Mouse (Mus musculus): ENCODE data around the gene Cd300c. TPM values are rescaled to one million over a fixed set of nuclear protein-coding genes. Genes with fewer than 3 reads are reported as not detected.
"Not testable (repeated sequence)": the region's sequence is repeated elsewhere in the genome, so short reads cannot be mapped to it uniquely, and the experiment has no call there.

Gene Cd300c
- not detected in 2 replicates for polyA plus RNA-seq (2015; fragmentation: Nextera tagmentation; extraction: Ambion mirVana)

DNA sequence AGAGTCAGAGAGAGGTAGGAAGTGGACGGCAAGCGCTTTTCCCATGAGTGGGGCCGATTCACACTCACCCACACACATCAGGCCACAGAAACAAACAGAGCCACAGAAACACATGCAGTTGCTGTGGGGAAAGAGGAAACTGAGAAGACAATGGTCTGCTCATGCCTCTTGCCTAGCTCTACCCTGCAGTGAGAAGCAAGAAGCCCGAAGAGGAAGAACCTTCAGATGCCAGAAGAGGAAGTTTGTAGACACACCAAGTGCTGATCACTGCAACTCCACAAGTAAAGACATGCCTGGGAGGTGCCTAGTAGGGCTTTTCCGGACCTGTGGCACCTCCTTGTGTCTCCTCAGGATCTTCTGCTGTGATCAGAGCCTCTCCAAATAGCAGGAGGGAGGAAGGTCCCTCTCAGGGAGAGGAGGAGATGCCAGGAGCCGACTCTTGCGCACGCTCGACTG, at the start of gene Cd300c:
Gene Cd300c (minus strand): TSS at position 406 of the 456 bp plus-strand sequence.
- Histone ChIP-seq H3K9ac (no peak within 1 kb of the TSS), H3K27me3 (no peaks in the 10 kb centered on the region), H3K4me3 (no peak within 1 kb of the TSS), H3K4me2 (no peak within 1 kb of the TSS), H3K36me3 (no peaks in the 10 kb centered on the region), H3K9me3 (no peaks in the 10 kb centered on the region), H3K4me1 (no peaks in the 10 kb centered on the region), H3K27ac (no peak within 1 kb of the TSS)
- 78% methylated on average over 9 of the region's 9 CpGs for WGBS
- no peak for ATAC-seq (ENCODE audit: borderline replicate concordance, extremely low read depth, low FRiP score, low TSS enrichment)

DNA sequence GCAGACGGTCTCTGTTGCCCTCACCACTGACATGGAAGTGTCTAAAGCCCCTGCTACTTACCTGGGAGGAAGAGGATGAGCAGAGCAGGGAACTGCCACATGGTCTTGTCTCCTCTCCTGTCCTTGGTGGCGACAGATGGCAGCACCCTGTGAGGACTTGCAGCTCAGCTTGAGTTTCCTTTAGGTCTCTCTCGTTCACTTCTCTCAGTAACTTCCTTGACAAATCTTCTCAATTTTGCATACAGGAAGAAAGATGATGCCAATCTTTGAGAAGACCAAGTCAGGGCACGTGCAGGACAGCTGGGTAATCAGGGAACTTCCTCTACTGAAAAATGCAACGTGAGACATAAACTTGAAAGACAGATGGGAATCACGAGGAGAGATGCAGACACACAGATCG, 47.1 kb upstream of the Cd300c start, which contains the start of gene Cd300ld2:
Gene Cd300ld2 (minus strand): TSS at position 101 of the 400 bp plus-strand sequence.
- not testable (repeated sequence) for H3K27me3 ChIP-seq; H3K4me2 ChIP-seq; H3K36me3 ChIP-seq; ATAC-seq (ENCODE audit: borderline replicate concordance, extremely low read depth, low FRiP score, low TSS enrichment); H3K9ac ChIP-seq; H3K4me1 ChIP-seq; H3K27ac ChIP-seq; H3K9me3 ChIP-seq; H3K4me3 ChIP-seq
- WGBS: no CpG with 5 or more reads among the region's 7 CpGs

DNA sequence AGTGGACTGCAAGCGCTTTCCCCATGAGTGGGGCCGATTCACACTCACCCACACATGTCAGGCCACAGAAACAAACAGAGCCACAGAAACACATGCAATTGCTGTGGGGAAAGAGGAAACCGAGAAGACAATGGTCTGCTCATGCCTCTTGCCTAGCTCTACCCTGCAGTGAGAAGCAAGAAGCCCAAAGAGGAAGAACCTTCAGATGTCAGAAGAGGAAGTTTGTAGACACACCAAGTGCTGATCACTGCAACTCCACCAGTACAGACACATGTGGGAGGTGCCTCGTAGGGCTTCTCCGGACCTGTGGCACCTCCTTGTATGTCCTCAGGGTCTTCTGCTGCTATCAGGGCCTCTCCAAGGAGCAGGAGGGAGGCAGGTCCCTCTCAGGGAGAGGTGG, 35.1 kb upstream of the Cd300c start:
- H3K9me3 ChIP-seq: no peaks in the 10 kb centered on the region
- WGBS: 73% methylated on average over 5 of the region's 5 CpGs
- H3K27ac ChIP-seq: no peak overlapping the region
- H3K4me3 ChIP-seq: no peak overlapping the region
- no peak overlapping the region for H3K9ac ChIP-seq
- H3K27me3 ChIP-seq: no peaks in the 10 kb centered on the region
- no peak for ATAC-seq (ENCODE audit: borderline replicate concordance, extremely low read depth, low FRiP score, low TSS enrichment)
- no peaks in the 10 kb centered on the region for H3K36me3 ChIP-seq
- H3K4me2 ChIP-seq: no peak overlapping the region
- H3K4me1 ChIP-seq: no peaks in the 10 kb centered on the region

DNA sequence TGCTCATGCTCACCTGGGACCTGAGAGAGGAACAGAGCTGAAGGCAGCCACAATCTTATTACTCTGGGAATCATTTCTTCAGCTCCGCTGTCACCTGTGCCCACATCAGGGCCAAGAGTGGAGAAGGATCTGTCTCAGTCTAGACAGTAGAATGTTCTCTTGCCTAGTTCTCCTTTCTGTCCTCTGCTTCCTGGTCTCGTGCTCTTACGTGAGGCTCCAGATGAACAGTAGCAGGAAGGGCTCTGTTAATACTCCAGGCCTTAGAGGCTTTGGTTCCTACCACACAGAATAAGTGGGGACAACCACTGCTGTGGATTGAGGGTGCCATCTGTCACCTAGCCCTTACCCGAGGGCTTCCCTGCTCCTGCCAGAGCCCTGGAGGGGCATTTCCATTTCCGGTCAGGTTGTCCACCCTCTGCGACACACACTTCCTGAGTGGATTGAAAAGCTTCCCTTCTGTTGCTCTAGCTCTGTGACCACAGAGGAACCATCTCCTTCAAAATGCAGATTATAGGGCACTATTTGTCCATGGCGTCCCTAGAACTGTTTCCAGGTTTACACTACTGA, 32.6 kb upstream of the Cd300c start, which contains the start of gene Cd300c2:
Gene Cd300c2 (minus strand): TSS at position 407 of the 567 bp plus-strand sequence.
- Histone ChIP-seq H3K4me2 (no peak within 1 kb of the TSS), H3K36me3 (no peaks in the 10 kb centered on the region), H3K27ac (no peak within 1 kb of the TSS), H3K9ac (no peak within 1 kb of the TSS), H3K4me1 (no peaks in the 10 kb centered on the region), H3K27me3 (no peaks in the 10 kb centered on the region), H3K4me3 (no peak within 1 kb of the TSS), H3K9me3 (no peaks in the 10 kb centered on the region)
- no peak for ATAC-seq (ENCODE audit: borderline replicate concordance, extremely low read depth, low FRiP score, low TSS enrichment)
- 64% methylated on average over 7 of the region's 7 CpGs for WGBS

DNA sequence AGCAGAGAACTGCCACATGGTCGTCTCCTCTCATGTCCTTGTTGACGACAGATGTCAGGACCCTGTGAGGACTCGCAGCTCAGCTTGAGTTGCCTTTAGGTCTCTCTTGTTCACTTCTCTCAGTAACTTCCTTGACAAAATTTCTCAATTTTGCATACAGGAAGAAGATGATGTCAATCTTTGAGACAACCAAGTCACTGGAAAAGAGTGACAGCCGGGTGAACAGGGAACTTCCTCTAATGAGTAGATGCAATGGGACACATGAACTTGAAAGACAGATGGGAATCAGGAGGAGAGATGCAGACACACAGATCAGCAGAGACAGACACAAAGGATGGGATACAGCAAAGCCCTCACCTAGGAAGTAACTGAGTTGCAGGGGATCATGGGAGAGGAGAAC, 20.8 kb upstream of the Cd300c start, which contains the start of gene Cd300ld:
Gene Cd300ld (minus strand): TSS at position 130 of the 400 bp plus-strand sequence.
- Histone ChIP-seq H3K4me3 (no peak within 1 kb of the TSS), H3K36me3 (no peaks in the 10 kb centered on the region), H3K27ac (no peak within 1 kb of the TSS), H3K9me3 (no peaks in the 10 kb centered on the region), H3K9ac (no peak within 1 kb of the TSS), H3K27me3 (no peaks in the 10 kb centered on the region), H3K4me2 (no peak within 1 kb of the TSS), H3K4me1 (no peaks in the 10 kb centered on the region)
- ATAC-seq (ENCODE audit: borderline replicate concordance, extremely low read depth, low FRiP score, low TSS enrichment): no peak
- WGBS: 55% methylated on average over 4 of the region's 4 CpGs

DNA sequence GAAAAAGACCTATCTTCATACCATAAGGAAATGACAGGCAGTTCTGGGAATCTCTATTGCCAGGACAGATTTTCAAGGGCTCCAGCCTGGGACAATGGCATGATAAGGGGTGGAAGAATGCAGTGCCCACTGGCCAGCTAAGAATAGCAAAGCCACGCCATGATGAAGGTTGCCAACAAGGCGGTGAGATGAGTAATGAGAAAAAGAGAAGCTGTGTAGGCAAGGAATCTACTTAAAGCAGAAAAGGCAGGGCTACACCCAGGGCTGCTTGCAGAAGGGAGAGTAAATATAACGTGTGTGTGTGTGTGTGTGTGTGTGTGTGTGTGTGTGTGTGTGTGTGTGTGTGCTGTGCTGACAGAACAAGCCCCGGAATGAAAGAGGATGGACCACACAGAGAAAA, 12.9 kb upstream of the Cd300c start:
- 56% methylated on average over 4 of the region's 4 CpGs for WGBS
- no peaks in the 10 kb centered on the region for H3K36me3 ChIP-seq
- no peaks in the 10 kb centered on the region for H3K4me1 ChIP-seq
- no peak overlapping the region for H3K9ac ChIP-seq
- H3K27ac ChIP-seq: no peak overlapping the region
- H3K4me3 ChIP-seq: no peak overlapping the region
- no peak overlapping the region for H3K4me2 ChIP-seq
- H3K9me3 ChIP-seq: peaks cover 3% of the 10 kb centered on the region; the same call in 1 of the 2 replicates
- ATAC-seq (ENCODE audit: borderline replicate concordance, extremely low read depth, low FRiP score, low TSS enrichment): no peak
- no peaks in the 10 kb centered on the region for H3K27me3 ChIP-seq

DNA sequence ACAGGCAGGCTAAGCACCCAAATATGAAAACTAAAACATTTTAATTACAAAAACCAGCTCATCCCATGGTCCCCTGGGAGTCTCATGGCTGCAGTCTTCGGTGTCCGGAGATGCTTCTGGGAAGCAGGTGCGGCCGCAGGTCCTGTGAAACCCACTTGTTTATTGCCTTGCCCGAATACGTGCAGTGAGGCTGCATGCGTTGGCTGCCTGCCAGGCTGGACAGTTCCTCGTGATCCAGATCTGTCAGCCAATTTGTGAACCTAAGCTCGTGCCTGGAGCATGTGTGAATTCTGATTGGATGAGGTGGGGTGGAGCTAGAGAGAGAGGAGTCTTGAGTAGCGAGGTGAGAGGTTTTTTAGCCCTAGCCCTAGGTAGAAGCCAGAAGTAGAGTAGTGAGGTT, 3.8 kb upstream of the Cd300c start:
- H3K4me3 ChIP-seq: no peak overlapping the region
- H3K27ac ChIP-seq: no peak overlapping the region
- no peak overlapping the region for H3K9ac ChIP-seq
- WGBS: 72% methylated on average over 10 of the region's 10 CpGs
- ATAC-seq (ENCODE audit: borderline replicate concordance, extremely low read depth, low FRiP score, low TSS enrichment): no peak
- no peaks in the 10 kb centered on the region for H3K4me1 ChIP-seq
- H3K9me3 ChIP-seq: 0 out of 2 replicates have a peak, but pooled peaks cover 10% of the 10 kb centered on the region
- H3K36me3 ChIP-seq: no peaks in the 10 kb centered on the region
- no peak overlapping the region for H3K4me2 ChIP-seq
- H3K27me3 ChIP-seq: no peaks in the 10 kb centered on the region

DNA sequence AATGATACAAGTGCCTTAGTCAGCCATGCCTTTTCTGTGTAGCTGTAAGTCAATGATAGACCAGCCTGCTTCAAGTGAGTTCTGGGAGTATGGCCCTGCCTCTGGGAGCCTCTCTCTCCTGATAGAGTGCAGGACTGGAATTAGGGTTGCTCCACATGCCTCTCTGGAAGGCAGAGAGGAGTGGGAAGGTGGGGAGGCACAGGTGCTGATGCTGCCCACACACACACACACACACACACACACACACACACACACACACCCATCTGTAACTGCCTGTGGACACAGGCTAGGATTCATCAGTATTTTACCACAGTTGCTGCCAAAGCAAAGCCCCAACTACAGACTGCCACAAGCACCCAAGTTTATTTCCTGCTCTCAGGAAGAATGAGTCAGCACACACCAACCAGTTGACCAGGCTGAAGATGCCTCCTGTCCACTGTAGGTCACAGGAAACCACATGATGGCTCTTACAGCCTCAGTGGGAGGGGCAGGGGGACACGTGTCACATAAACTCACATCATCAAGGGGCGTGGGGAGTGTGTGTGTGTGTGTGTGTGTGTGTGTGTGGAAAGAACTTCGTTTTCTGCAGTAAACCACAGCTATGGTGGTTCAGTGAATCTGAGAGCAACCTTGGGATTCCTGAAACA, 3.7 kb downstream of the Cd300c start:
- WGBS: 28% methylated on average over 3 of the region's 3 CpGs
- Histone ChIP-seq H3K36me3 (no peaks in the 10 kb centered on the region), H3K4me1 (no peaks in the 10 kb centered on the region), H3K27me3 (no peaks in the 10 kb centered on the region), H3K4me2 (no peak overlapping the region), H3K27ac (no peak overlapping the region), H3K9ac (no peak overlapping the region), H3K4me3 (no peak overlapping the region), H3K9me3 (no peaks in the 10 kb centered on the region)
- ATAC-seq (ENCODE audit: borderline replicate concordance, extremely low read depth, low FRiP score, low TSS enrichment): no peak

DNA sequence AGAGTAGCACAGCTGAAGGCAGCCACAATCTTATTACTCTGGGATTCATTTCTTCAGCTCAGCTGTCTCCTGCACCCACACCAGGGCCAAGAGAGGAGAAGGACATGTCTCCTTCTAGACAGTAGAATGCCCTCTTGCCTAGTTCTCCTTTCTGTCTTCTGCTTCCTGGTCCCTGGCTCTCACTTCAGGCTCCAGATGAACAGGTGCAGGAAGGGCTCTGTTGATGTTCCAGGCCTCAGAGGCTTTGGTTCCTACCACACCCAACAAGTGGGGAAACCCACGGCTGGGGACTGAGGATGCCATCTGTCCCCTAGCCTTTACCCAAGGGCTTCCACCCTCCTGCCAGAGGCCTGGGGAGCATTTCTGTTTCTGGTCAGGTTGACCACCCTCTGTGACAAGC, 8.6 kb downstream of the Cd300c start:
- H3K4me2 ChIP-seq: no peak overlapping the region

DNA sequence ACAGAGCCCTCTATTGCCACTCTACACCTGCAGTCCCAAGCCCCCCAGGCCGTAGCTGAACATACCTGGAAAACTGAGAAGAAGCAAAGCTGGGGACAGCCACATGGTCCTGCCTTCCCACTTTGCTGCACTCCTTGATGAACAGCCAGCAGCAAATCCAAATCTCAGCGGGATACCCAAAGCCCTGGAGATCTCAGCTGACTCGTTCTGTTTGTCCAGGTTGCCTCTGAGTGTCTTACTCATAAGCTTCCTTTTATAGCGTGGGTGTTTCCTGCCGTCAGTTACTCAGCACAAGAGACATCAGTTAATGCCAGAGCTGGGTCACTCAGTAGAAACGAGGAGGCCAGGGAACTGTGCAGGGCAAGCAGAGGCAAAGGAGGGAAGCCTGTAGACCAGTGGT, 34.8 kb downstream of the Cd300c start, which contains the start of gene Cd300lb:
Gene Cd300lb (minus strand): TSS at position 243 of the 400 bp plus-strand sequence.
- Histone ChIP-seq H3K4me1 (no peaks in the 10 kb centered on the region), H3K9ac (no peak within 1 kb of the TSS), H3K27me3 (no peaks in the 10 kb centered on the region), H3K27ac (no peak within 1 kb of the TSS), H3K9me3 (no peaks in the 10 kb centered on the region), H3K36me3 (no peaks in the 10 kb centered on the region), H3K4me3 (no peak within 1 kb of the TSS), H3K4me2 (no peak within 1 kb of the TSS)
- 47% methylated on average over 6 of the region's 6 CpGs for WGBS
- ATAC-seq (ENCODE audit: borderline replicate concordance, extremely low read depth, low FRiP score, low TSS enrichment): no peak

More for the DNA sequence above, 8.6 kb downstream of the Cd300c start:
- Histone ChIP-seq H3K4me3 (no peak overlapping the region), H3K4me1 (no peaks in the 10 kb centered on the region), H3K27me3 (no peaks in the 10 kb centered on the region), H3K9ac (no peak overlapping the region), H3K9me3 (no peaks in the 10 kb centered on the region), H3K36me3 (no peaks in the 10 kb centered on the region), H3K27ac (no peak overlapping the region)
- 86% methylated on average over 1 of the region's 1 CpGs for WGBS
- no peak for ATAC-seq (ENCODE audit: borderline replicate concordance, extremely low read depth, low FRiP score, low TSS enrichment)

DNA sequence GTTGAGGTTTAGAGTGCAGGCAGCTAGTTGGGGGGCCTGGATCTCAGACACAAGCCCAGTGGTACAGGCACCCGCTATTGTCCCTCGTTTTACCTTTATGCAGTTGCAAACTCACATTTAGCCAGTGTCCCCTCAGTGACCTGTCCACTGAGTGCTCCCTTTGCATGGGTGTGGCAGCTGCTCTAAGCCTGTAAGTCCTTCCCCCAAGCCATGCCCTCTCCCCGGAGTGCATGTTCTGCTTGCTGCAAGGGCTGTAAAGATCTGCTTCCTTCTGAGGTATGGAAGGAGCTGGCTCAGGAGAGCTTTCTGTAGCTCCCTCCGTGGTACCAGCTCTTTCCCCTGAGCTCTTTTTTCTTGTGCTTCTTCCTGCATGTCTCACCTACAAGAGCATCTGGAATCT, 35.4 kb downstream of the Cd300c start:
- WGBS: 67% methylated on average over 4 of the region's 4 CpGs
- H3K36me3 ChIP-seq: no peaks in the 10 kb centered on the region
- H3K9ac ChIP-seq: no peak overlapping the region
- H3K9me3 ChIP-seq: no peaks in the 10 kb centered on the region
- H3K4me3 ChIP-seq: no peak overlapping the region
- no peaks in the 10 kb centered on the region for H3K4me1 ChIP-seq
- no peak overlapping the region for H3K4me2 ChIP-seq
- H3K27ac ChIP-seq: no peak overlapping the region
- ATAC-seq (ENCODE audit: borderline replicate concordance, extremely low read depth, low FRiP score, low TSS enrichment): no peak
- no peaks in the 10 kb centered on the region for H3K27me3 ChIP-seq

DNA sequence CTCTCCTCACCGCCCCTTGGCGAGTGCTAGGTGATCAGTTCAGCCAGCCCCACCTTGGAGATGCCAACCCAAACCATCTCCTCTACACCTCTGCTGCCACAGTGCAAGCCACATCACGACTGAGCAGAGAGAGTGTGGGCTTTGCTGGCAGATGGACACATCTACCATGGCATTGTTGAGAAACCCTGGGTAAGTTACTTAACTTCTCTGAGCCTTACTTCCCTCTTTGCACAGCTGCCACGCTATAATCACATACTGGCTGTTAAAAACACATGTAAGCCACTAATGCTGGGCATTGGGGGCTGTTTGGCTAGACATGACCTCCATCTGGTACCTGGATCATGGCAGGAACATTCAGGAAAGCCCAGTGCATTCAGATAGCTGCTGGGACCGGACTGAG, 37.9 kb downstream of the Cd300c start:
- H3K9ac ChIP-seq: no peak overlapping the region
- no peak overlapping the region for H3K4me2 ChIP-seq
- H3K9me3 ChIP-seq: no peaks in the 10 kb centered on the region
- no peak overlapping the region for H3K27ac ChIP-seq
- H3K4me3 ChIP-seq: no peak overlapping the region
- ATAC-seq (ENCODE audit: borderline replicate concordance, extremely low read depth, low FRiP score, low TSS enrichment): no peak
- no peaks in the 10 kb centered on the region for H3K36me3 ChIP-seq
- no peaks in the 10 kb centered on the region for H3K27me3 ChIP-seq
- no peaks in the 10 kb centered on the region for H3K4me1 ChIP-seq
- 73% methylated on average over 5 of the region's 5 CpGs for WGBS
